24 mouse cellular contexts compared by ENCODE assay signal in genomic region chr11:35660967-35661366, GRCm38 (mm10).
A peak's percentile ranks its signal among the peaks of the same experiment; 100 is the strongest.
DNase-seq lines count a peak whose midpoint lies in the region; ATAC-seq and TF ChIP-seq lines count a peak whose summit lies in the region.
"Had no signal": no experiment of that assay in that cellular context is flagged by ENCODE, and none has a peak within 500 bp of the region (broad histone marks: within the 10 kb centered on the region; RNA-seq: fewer than 3 reads in every experiment).

No protein-coding gene starts in this region.

- ATAC-seq in forebrain, embryonic 11.5 days (replicated peaks; ENCODE audit: low FRiP score), result no peak
- no peak for ATAC-seq in forebrain, embryonic 14.5 days
- peak; percentile 93 to 94 for ATAC-seq in hematopoietic stem cell, adult 5-6 weeks (replicated peaks in 1 of 2; ENCODE audit: insufficient read depth in 1 of 2, low FRiP score in 2 of 2, low TSS enrichment in 1 of 2, low read depth in 1 of 2, poor library complexity in 2 of 2, severe bottlenecking in 2 of 2)
- ATAC-seq: activated CD4-positive, CD25-positive, alpha-beta regulatory T cell, adult 4 months; forebrain, embryonic 16.5 days; hindbrain, embryonic 16.5 days; intestine, embryonic 15.5 days had no signal

- peaks cover 2% of the 10 kb centered on the region; the same call in 1 of the 2 replicates for H3K4me1 ChIP-seq in forebrain, embryonic 11.5 days (replicated peaks; ENCODE audit: control insufficient read depth, insufficient read depth, low read length)
- H3K4me1 ChIP-seq in forebrain, embryonic 14.5 days (ENCODE audit: control insufficient read depth, insufficient read depth, low read length), result peaks cover 3% of the 10 kb centered on the region; the same call in 1 of the 2 replicates
- H3K4me1 ChIP-seq: heart, embryonic 10.5 days; intestine, embryonic 15.5 days had no signal

- no peak overlapping the region for H3K4me3 ChIP-seq in forebrain, embryonic 11.5 days (ENCODE audit: low read depth, low read length)
- no peak overlapping the region for H3K4me3 ChIP-seq in forebrain, embryonic 14.5 days (ENCODE audit: low read depth, low read length)
- no peak overlapping the region for H3K4me3 ChIP-seq in left cerebral cortex, adult 2 months
- H3K4me3 ChIP-seq: forebrain, embryonic 12.5 days; heart, adult 2 months; heart, embryonic 10.5 days; hindbrain, embryonic 10.5 days; hindbrain, embryonic 13.5 days; intestine, embryonic 15.5 days had no signal

- H3K9ac ChIP-seq in forebrain, embryonic 11.5 days (ENCODE audit: low read length), result no peak overlapping the region
- no peak overlapping the region for H3K9ac ChIP-seq in forebrain, embryonic 14.5 days (ENCODE audit: low read length)
- H3K9ac ChIP-seq: forebrain, embryonic 12.5 days; hindbrain, embryonic 13.5 days; intestine, embryonic 15.5 days had no signal

- intact Hi-C loops in left cerebral cortex, adult 2 months (cut with DNase I), result loop anchor here (10.0 kb wide), 1 partner anchor 816 kb away; no protein-coding TSS in a partner anchor

- no peak for TF ChIP-seq CTCF in left cerebral cortex, adult 2 months (IDR thresholded peaks at IDR 0.05)

- no peak overlapping the region for H3K27ac ChIP-seq in forebrain, embryonic 11.5 days (ENCODE audit: low read depth, low read length)
- no peak overlapping the region for H3K27ac ChIP-seq in forebrain, embryonic 14.5 days (ENCODE audit: low read depth, low read length)
- H3K27ac ChIP-seq in left cerebral cortex, adult 2 months, result no peak overlapping the region
- H3K27ac ChIP-seq: forebrain, embryonic 12.5 days; heart, adult 2 months; heart, embryonic 10.5 days; hindbrain, embryonic 10.5 days; hindbrain, embryonic 13.5 days; intestine, embryonic 15.5 days had no signal

- no peaks in the 10 kb centered on the region for H3K36me3 ChIP-seq in forebrain, embryonic 11.5 days (ENCODE audit: control insufficient read depth, insufficient read depth, low read length)
- no peaks in the 10 kb centered on the region for H3K36me3 ChIP-seq in forebrain, embryonic 14.5 days (ENCODE audit: control insufficient read depth, insufficient read depth, low read length)
- H3K36me3 ChIP-seq: forebrain, embryonic 12.5 days; hindbrain, embryonic 13.5 days; intestine, embryonic 15.5 days had no signal

- peak; percentile 20 for DNase-seq in forebrain, embryonic 11.5 days (ENCODE audit: low spot score)
- no peak for DNase-seq in forebrain, embryonic 14.5 days (ENCODE audit: low spot score)
- DNase-seq in MN1 (ENCODE audit: low spot score), result peak; percentile 42
- no peak for DNase-seq in left cerebral cortex, adult 2 months (ENCODE audit: extremely low spot score in 1 of 2, low spot score in 2 of 2)
- no peak for DNase-seq in heart, adult 11 months
- DNase-seq: adrenal gland, adult 8-10 months; adrenal gland, postnatal 25 days; B cell, adult 2 months; cerebellum, adult 11-12 months; cerebellum, adult 8-10 months; cerebellum, postnatal 10 days; cerebellum, postnatal 36 days; gastrocnemius, postnatal 10 days; heart, adult 2 months; kidney, adult 11 months had no signal

- 89% methylated on average over 4 of the region's 4 CpGs for WGBS in forebrain, embryonic 11.5 days
- WGBS in forebrain, embryonic 14.5 days, result 92% methylated on average over 4 of the region's 4 CpGs

- H3K27me3 ChIP-seq in forebrain, embryonic 11.5 days (ENCODE audit: control insufficient read depth, insufficient read depth, low read length), result peaks cover 34% of the 10 kb centered on the region
- peaks cover 19% of the 10 kb centered on the region for H3K27me3 ChIP-seq in forebrain, embryonic 14.5 days (replicated peaks; ENCODE audit: control insufficient read depth, insufficient read depth, low read length)
- H3K27me3 ChIP-seq: intestine, embryonic 15.5 days had no signal

- no peak overlapping the region for H3K4me2 ChIP-seq in forebrain, embryonic 11.5 days (ENCODE audit: low read depth, low read length, severe bottlenecking)
- no peak overlapping the region for H3K4me2 ChIP-seq in forebrain, embryonic 14.5 days (ENCODE audit: low read length)
- H3K4me2 ChIP-seq: forebrain, embryonic 12.5 days; hindbrain, embryonic 13.5 days; intestine, embryonic 15.5 days had no signal

- H3K9me3 ChIP-seq in forebrain, embryonic 11.5 days (ENCODE audit: control insufficient read depth, low read length), result no peaks in the 10 kb centered on the region
- no peaks in the 10 kb centered on the region for H3K9me3 ChIP-seq in forebrain, embryonic 14.5 days (replicated peaks; ENCODE audit: control insufficient read depth, low read length)
- H3K9me3 ChIP-seq: forebrain, embryonic 12.5 days; heart, embryonic 10.5 days; hindbrain, embryonic 10.5 days; hindbrain, embryonic 13.5 days; intestine, embryonic 15.5 days had no signal

Comparison
In these comparisons a context has a peak if more than half of its experiments do, and no peak if none do; other contexts are left out.
1. DNase-seq: peak in forebrain, embryonic 11.5 days (single experiment) and MN1 (single experiment); none in forebrain, embryonic 14.5 days (single experiment), left cerebral cortex, adult 2 months (0 of 2) and heart, adult 11 months (single experiment).
2. ATAC-seq: peak in hematopoietic stem cell, adult 5-6 weeks (2 of 2); none in forebrain, embryonic 11.5 days (single experiment) and forebrain, embryonic 14.5 days (single experiment).